Mouse (Mus musculus): Measurements from ENCODE around the gene Ggt6.
A peak's percentile ranks its signal among the peaks of the same experiment; 100 is the strongest.
"Not testable (repeated sequence)": the region's sequence is repeated elsewhere in the genome, so short reads cannot be mapped to it uniquely, and the experiment has no call there.

The Ggt6 gene

DNA sequence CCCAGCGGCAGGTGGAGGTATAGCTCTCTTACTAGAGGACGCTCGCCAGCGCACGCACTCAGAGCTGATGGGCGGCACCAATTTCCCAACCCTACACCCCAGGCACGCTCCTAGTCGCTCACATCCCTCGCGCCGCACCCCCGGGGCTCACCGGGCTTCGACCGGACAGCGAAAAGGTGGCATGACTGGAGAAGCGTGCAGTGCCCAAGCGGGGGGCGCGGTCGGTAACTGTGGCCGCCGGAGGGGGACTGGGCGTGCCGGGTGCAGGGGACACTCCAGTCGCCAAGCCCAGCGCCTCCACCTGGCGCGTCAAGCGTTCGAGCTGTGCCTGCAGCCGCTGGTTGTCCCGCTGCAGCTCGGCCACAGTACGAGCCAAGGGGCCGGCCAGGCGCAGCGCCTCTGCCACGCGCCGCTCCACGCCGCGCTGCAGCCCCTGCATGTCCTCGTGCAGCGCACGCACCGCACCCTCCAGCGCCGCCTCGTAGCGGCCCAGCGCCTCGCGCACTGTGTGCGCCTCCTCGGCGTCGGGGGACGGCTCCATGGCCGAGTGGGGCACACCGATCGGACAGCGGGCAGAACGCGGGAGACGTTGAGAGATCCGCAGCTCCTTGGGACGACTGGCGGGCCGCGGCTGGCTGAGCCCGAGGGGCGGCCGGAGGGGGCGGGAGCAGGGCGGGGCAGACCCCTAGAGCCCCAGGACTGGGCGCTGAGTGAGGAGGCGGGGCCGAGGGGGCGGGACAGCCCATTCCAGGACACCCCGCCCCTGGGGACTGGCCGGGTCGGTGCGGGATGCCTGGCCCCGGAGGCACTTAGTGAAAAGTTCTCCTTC is 24.0 kb upstream of the Ggt6 start, which contains the start of gene Smtnl2:
Smtnl2 (minus strand) TSS at position 621 of the 829 bp plus-strand sequence.
- DNase-seq (ENCODE audit: low spot score in 2 of 2), result peak; percentile 48 to 50

DNA sequence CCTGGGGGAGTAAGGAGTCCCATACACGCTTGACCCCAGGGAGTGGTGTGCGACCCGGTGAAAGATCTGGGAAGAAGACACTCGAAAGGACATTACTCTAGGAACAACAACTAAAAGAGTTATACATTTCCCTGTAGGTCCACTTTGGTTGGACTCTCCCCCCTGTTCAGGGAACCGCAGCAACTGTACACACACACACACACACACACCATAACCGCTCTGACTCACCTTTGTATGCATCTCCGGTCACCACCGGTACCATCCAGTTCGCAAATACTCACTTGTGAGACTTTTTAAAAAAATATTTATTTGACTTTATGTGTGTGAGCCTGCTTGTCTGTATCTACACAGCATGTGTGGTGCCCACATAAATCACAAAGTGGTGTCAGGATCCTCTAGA is 23.4 kb upstream of the Ggt6 start:
- DNase-seq (ENCODE audit: low spot score in 2 of 2), result no peak

DNA sequence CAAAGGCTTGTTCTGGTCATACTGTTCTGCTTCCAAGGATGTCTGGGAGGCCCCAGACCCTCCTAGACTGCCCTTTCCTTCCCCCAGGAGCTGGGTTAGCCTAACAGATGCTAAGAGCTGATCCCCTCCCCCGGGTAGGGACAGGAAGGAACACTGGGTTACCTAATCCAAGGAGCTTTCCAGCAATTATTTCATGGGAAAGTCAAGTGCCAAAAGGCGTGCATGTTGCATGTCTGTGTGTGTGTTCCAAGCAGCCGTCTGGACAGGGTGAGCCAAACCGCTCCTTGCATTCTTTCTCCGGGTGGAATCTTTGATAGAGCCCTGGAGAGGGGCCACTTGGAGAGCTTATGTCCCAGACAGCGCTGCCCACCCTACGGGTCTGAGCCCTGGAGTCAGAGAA is 22.3 kb upstream of the Ggt6 start:
- no peak for DNase-seq (ENCODE audit: low spot score in 2 of 2)

DNA sequence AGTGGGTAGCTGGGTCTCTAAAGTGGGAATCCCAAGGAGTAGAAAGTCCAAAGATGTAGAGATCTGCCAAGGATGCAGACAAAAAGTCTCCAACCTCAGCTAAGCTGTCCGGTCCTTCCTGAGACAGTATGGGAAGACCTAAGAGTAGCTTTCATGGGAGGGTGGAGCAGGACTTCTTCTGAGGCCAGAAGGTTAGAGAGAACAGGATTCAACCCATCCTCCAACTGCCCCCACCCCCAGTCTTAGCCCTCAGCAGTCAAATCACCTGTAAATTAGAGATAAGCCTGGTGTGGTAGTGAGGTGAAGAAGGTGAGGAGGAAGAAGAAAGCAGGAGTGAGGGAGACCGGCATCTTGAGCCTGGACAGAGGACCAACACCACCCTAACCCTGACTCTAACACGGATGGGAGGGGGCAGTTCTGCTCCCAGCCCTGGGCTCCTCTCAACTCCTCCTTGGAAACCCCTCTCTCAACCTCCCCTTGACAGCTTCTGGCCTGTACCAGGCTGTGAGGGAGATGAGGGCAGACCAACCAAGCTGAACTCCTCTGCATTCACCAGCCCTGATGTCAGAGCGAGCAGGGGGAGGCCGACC is 21.6 kb upstream of the Ggt6 start:
- no peak for DNase-seq (ENCODE audit: low spot score in 2 of 2)

DNA sequence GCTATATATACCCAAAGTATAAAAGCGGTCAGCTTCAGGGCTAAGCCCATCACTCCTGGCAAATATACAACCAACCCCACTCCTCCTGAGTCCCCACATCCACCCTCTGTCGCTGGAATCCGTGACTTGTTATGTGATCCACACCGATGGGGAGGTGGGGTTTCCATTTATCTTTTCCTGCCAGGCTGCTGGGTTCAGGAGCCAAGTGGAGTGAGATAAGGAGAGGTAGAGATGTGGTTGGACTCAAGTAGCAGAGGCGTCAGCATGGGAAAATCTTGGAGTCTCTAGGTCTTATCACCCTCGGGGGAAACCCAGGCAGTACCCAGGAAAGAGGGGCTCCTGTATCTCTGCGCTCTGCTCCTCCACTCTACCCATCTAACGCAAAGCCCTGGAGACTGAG is 20.2 kb upstream of the Ggt6 start:
- DNase-seq (ENCODE audit: low spot score in 2 of 2), result no peak

DNA sequence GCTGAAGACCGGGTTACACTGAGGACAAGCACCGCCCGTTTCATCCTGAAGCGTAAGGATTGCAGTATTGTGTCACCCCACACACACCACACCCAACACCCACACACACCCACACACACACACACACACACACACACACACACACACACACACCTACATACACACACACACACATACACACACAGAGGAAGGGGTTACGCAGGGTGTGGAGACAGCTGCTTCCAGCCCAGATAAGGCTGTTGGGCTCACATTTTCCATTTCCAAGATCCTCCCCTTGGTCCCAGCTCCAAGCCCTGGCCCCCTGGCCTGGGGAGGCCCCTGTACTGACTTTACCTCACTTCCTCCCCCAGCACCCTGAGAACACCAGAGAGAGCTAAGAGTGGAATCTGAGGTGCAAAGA is 18.7 kb upstream of the Ggt6 start:
- DNase-seq (ENCODE audit: low spot score in 2 of 2), result no peak

DNA sequence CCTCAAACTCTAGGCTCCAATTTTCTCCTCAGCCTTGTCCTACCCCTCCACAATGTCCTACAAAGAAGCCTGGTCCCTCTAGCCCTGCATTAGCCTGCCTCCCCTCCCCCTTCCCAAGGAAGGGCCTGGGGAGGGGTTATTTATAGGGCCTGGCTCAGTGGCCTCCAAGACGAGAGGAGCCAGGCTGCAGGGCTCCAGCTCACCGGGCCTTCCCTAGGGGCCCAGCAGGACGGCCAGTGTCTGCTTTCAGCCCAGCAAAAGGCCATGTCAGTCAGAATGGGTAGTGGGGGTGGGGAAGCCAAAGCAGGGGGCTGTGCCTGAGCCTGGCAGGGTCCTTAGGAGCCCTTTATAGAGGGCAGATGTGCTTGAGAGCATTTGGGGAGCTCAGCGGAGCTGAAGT is 17.9 kb upstream of the Ggt6 start:
- DNase-seq (ENCODE audit: low spot score in 2 of 2), result no peak

DNA sequence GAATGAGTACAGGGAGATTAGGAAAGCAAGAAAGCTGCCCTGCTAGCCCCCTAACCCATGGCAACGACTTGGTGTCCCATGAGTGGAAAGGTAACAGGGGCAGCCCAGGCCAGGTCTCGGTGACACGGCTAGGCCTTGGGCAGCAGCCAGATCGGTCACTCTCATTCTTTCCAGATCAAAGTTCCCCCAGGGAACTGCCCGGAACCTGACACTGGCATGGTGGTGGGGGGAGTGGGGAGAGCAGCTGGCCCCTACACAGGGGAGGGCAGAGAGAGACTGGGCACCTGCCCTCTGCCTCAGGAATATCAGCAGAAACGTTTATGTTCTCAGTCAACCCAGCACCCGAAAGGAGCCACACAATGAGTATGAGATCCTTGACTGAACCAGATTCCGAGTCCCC is 17.1 kb upstream of the Ggt6 start:
- DNase-seq (ENCODE audit: low spot score in 2 of 2), result no peak

DNA sequence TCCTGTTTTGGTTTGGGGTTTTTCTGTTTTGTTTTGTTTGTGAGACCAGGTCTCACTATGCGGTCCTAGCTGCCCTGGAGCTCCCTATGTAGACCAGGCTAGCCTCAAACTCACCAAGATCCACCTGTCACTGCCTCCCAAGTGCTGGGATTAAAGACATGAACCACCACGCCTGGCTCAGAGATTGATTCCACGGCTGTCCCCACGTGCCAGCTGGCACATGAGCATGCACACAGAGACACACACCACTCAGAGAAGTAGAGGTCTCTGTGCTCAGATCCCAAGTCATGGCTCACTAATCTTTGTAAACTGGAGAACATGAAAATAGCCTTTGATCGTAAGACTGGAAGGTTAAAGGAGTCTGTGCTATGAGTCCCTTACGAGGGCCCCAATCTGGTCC is 16.3 kb upstream of the Ggt6 start:
- no peak for DNase-seq (ENCODE audit: low spot score in 2 of 2)

DNA sequence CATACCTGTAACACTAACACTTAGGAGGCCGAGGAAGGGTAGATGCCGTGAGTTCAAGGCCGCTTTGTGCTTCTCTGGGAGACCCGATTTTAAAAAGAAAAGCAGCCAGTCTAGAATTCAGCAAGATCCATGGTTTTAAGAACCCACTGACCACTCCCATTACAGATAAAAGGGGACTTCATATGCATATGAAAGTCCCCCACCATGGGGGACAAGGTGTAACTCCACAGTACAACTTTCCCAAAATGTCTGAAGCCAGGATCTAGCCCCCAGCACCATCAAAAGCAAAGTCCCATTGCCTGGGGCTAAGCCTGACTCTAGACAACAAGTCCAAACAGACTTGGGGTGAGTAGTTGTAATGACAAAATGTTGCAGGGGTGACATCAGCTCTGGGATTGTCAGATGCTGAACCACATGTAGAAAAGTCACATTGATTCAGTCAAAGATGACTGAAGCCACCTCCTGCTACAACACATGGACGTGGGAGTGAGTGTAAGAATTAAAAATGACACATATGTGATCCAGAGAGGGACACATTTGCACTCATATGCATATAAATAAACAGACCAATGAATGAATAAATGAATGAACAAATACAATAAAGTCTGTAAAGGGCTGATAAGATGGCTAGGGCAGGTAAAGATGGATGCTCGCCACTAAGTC is 14.7 kb upstream of the Ggt6 start:
- no peak for DNase-seq (ENCODE audit: low spot score in 2 of 2)

DNA sequence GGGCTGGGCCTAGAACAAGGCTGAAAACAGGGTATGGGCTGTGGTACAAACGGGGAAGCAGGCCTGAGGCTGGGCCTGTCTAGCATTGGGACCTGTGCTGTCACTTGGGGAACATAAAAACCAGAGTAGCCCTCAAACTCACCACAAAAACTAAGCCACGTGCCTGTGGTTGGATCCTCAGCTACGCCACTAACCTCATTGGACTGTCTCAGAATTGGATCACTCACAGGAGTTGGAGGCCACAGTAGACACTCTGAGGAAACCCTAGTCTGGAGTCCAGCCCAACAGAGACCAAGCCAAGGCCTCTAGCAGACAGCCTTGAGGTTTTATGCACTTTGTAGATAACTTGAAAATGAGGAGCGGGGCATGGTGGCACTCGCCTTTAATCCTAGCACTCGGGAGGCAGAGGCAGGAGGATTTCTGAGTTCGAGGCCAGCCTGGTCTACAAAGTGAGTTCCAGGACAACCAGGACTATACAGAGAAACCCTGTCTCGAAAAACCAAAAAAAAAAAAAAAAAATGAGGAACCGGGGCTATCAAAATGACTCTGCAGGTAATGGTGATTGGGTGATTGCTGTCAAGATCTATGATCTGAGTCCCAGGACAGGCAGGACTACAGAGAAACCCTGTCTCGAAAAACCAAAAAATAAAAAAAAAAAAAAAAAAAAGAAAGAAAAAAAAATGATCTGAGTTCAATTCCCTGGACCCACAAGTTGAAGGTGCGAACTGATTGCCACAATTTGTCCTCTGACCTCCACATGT is 13.6 kb upstream of the Ggt6 start:
- no peak for DNase-seq (ENCODE audit: low spot score in 2 of 2)

DNA sequence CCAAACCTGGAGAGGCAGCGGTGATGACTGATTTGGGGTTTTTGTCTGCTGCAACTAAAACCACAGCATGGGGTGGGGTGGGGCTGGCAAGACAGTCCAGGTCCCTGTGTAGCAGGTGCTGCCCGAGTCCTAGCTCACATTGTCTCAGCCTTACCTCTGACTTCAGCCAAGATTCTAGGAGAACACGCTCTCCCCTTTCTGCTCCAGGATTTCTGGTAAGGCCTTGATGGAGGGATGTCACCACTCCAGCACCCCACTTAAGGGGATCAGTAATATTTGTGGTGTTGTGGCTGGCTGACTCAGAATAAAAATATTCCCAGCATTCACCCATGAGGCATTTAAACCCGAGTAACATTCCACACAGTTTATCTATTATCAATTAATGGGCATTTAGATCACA is 11.6 kb upstream of the Ggt6 start:
- no peak for DNase-seq (ENCODE audit: low spot score in 2 of 2)

DNA sequence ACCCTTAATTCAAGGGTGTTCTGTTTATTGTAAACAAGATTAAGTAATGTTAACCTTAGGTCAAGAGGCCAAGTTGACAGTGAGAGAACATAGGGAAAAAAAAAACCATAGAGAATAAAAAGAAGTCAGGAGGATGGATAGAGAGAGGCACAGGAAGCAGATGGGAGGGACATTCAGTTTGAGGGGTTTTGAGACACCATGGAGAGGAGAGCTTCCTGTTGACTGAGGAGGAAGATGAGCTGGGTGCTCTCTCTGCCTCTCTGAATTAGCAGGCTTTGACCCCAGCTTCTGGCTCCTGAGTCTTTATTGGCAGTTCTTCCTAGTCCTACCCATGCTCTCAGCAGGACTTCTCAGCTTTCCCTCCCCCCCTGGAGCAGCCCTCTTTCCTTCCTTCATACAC is 10.1 kb upstream of the Ggt6 start:
- DNase-seq (ENCODE audit: low spot score in 2 of 2), result no peak

DNA sequence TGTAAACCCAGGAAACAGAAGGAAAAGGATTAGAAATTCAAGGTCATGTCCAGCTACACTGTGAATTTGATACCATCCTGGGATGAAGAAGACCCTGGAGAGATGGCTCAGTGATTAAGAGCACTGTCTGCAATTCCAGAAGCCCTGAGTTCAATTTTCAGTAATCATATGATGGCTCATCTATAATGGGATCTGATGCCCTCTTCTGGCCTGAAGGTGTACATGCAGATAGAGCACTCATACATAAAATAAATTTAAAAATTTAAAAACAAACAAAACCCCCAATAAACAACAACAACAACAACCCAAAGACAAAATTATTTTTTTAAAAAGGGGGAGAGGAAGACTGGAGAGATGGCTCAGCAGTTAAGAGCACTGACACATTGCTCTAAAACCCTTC is 8.4 kb upstream of the Ggt6 start:
- DNase-seq (ENCODE audit: low spot score in 2 of 2), result no peak

DNA sequence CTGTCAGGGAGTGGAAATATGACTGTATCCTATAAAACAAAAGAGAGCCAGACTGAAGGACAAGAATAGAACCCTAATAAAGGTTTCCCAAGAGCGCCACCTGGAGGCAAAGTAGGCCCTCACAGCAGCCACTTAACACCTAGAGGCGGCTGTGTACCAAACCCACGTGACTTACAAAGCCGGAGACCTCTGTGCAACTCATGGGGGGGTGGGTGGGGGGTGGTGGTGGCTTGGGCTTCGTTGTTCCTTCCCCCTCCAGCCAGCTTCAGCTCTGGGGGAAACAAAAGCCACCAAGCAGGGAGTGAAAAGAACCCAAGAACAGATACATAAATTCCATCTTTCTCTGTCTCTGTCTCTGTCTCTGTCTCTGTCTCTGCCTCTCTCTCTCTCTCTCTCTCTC is 6.6 kb upstream of the Ggt6 start:
- DNase-seq (ENCODE audit: low spot score in 2 of 2), result peak; percentile 76 to 83

DNA sequence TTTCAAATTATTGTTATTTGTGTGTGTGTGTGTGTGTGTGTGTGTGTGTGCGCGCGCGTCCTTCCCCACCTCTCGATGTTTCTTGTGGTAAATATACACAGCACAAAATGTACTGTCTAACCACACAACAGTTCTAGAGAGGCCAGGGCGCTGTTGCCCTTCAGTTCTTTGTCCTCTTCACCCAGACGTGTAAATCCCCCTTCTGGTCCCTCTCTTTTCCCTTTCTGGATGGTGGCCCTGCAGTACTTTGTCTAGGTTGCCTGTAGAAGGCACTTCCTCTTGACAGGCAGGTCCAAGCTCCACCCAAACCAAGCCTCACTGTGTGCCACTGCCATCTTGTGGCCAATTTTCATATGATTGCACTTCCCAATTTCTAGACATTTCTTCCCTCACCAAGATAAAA is 6.0 kb upstream of the Ggt6 start:
- DNase-seq (ENCODE audit: low spot score in 2 of 2), result peak; percentile 80 to 83

DNA sequence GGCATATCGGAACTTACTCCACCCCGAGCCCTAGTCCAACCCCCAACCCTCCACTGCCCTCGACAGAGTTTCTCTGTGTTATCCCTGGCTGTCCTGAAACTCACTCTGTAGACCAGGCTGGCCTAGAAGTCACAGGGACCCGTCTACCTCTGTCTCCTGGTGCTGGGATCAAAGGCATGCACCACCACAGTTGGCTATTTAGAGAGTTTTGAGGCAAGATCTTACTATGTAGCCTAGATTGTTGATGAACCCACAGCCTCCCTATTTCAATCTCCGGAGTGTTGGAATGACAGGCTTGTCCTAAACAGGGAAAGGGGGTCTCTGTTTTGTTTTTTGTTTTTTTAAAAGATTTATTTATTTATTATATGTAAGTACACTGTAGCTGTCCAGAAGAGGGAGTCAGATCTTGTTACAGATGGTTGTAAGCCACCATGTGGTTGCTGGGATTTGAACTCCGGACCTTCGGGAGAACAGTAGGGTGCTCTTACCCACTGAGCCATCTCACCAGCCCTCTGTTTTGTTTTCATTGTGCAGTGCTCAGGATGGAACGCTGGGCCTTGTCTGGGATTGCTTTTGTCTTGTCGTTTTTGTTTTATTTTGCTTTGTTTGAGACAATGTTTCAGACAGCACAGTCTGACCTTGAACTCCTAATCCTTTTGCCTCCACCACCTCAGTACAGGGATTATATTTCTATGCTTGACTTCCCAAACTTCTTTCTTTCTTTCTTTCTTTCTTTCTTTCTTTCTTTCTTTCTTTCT is 4.8 kb upstream of the Ggt6 start:
- not testable (repeated sequence) for DNase-seq (ENCODE audit: low spot score in 2 of 2)

DNA sequence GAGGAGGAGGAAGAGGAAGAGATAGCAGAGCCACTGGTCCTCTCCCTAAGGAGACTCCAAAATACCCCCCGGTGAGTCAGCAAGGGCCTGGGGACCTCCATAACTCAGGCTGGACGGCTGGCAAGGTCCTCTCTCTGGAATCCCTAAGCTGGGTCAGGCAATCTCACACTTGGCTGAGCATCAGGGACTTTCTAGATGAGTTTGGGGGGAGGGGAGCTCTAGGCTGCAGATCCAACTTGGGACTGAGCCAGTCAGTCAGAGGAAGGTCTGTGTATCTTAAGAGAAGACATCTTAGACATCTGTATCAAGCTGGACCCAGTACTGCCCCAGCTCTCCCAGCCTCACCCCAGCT is 344 bp downstream of the Ggt6 start:
- no peak for DNase-seq (ENCODE audit: low spot score in 2 of 2)

DNA sequence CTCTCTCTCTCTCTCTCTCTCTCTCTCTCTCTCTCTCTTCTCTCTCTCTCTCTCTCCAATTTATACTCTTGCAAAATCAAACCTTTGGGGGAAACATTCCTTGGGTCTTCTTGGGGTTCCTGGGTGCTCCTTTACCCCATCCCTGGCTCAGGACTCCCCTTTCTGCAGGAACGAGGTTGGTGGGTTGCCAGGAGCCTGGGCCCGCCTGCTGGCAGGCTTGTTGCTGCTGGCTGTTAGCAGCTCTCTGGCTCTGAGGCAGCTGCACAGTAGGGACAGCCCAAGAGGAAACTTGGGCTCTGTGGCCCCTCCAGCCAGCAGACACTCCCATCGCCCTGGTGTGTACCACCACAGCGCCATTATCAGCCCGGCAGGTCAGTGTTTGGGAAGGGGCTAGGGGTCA is 945 bp downstream of the Ggt6 start:
- no peak for DNase-seq (ENCODE audit: low spot score in 2 of 2)

DNA sequence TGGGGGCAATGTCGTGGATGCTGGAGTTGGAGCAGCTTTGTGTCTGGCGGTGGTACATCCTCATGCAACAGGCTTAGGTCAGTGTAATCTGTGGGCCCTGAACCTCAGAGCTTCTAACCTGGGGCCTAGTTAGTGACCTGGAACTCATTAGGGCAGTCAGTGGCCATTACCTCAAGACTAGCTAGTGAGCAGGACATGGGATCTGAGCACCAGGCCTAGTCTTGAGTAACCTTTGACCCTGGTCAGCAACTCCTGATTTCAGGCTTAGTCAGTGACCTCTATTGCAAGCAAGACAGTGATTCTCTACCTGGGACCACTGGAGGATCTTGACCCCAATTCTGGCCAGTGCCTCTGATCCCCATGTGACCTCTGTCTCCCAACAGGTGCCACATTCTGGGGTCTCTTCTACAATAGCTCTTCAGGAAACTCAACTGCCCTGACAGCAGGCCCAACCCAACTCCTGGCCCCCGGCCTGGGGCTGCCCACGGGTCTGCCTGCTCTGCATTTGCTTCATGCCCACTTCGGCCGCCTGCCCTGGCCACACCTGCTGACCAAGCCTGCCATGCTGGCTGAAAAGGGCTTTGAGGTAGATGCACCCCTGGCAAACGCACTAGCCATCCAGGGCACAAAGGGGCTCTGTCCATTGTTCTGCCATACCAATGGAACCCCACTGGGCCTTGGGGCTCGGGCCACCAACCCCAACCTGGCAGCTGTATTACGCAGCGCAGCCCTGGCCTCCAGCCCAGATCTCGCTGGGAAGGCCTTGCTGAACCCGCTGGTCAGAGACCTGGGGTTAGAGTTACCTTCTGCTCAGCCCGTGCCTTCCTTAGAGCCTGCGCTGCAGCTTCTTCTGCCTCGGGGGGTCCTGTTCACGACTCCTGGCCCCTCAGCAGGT is 1.7 kb downstream of the Ggt6 start:
- DNase-seq (ENCODE audit: low spot score in 2 of 2), result no peak

DNA sequence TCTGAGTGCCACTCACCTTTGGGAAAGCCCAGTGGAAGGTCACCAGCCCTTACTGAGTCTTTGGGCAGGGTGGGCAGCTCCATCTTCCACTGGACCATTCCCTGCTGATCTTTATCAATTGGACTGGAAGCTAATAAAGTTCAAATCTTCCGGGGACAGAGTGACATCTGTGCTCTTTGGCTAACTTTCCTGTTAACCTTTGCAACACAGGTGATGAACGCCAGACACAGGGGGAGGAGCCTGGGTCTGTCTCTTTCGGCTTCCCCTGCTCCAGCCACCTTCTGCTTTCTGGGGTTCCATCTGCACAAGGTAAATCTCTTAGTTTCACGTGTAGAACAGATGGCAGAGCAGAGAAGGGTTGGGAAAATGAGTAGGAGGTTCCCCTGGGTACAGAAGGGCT is 3.1 kb downstream of the Ggt6 start:
- no peak for DNase-seq (ENCODE audit: low spot score in 2 of 2)

All from spleen, postnatal 36 days (tissue).